Mouse (Mus musculus): ENCODE results near the gene Ccl11.

Ccl11 gene

GRCm38 (mm10) chr11:82057646-82058045, at the start of gene Ccl11:
TSS of gene Ccl11 (plus strand) at chr11:82057823.
- DNase-seq (ENCODE audit: low spot score), result no peak

DNA sequence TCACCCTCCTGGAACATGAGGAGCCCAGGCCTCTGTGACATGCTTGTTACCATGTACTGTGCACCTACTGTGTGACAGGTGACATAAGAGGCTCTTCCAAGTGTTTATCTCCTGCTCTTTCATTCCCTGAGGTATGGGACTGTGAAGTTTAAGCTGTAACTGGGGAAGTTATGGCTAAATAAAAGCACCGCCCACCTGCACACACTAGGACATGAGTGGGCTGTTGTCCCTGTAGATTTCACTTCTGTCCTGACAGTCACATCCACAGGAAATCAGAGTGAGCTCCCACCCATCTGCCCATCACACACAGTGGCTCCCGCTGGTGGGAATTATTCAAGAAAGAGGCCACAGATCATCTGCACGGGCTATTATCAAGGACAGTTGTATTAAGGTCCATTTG, 47.5 kb upstream of the Ccl11 start:
- no peak for DNase-seq (ENCODE audit: low spot score)

GRCm38 (mm10) chr11:82011411-82012193, 46.0 kb upstream of the Ccl11 start:
- no peak for DNase-seq (ENCODE audit: low spot score)

DNA sequence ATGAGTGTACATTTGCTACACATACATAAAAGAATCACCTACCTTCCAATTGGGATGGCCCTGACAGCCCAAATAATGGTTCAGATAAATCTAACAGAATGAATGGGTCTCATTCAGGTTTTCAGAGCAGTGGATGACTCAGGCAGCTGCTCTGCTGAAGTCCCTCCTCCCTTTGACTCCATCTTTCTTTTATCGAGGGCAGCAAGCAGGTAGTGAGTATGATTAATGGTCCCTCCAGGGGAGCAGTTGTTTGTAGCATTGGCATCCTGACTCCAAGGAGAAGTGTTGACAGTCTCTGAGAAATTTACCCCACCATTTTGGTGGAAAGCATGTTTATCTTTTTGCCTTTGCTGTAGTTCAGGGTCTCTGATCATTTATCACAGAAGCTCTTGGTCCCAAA, 43.9 kb upstream of the Ccl11 start:
- no peak for DNase-seq (ENCODE audit: low spot score)

DNA sequence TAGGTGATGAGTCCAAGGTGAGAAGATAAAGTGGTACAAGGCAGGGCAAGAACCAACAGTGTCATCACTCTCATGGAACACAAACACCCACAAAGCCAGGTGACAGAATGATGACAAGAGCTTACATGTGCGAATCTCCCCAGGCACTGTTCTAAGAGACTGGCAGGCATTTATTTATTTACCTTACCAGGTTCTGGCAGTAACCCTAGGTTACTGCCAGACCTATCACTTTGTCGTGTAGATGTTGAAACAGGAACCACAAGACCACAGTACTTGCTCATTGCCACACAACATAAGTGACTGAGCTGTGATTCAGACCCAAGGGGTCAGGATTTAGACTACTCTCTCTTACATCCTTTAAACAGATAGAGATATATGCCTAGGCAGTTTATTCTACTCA, 42.6 kb upstream of the Ccl11 start:
- DNase-seq (ENCODE audit: low spot score), result no peak

- DNase-seq (ENCODE audit: low spot score), result no peak
Measured at GRCm38 (mm10) chr11:82016181-82016780, 41.3 kb upstream of the Ccl11 start.

DNA sequence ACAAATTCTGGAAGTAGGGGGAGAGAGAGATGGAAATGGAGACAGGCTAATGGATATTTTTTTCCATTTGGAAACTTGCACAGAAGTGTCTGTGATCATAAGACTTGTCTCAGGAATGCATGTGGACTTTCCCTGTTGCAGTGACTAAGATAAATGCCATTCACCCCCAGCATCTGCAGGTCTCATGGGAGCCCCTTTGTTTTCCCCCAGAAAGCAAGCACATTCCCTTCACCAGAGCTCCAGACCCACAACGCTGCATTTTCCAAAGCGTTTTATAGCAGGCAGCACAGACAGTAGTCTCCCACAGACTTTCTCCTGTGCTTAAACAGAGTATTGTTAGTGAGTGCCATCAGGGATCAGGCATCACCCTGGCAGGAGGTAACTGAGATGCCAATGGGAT, 38.2 kb upstream of the Ccl11 start:
- DNase-seq (ENCODE audit: low spot score), result no peak

GRCm38 (mm10) chr11:82019793-82020192, 37.8 kb upstream of the Ccl11 start:
- DNase-seq (ENCODE audit: low spot score), result no peak

- DNase-seq (ENCODE audit: low spot score), result no peak
Measured at GRCm38 (mm10) chr11:82021406-82021805, 36.2 kb upstream of the Ccl11 start.

GRCm38 (mm10) chr11:82022504-82023056, 35.0 kb upstream of the Ccl11 start:
- no peak for DNase-seq (ENCODE audit: low spot score)

DNA sequence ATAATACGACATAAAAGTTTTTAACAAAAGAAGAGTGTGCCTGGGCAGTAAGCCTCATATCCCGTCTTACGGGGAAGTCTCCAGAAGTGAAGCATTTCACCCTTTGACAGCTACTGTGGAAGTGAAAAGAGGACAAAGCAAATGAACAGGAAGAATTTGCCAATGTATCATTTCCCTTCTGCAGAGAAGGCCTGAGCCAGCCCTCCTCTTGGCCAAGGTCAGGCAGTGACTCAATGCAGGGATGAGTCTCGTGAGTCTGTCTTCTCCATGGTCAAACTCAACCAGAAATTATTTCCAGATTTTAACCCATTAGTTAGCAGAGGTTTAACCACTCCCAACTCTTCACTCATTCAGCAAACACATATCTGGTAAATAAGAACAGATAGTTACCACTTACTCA, 33.9 kb upstream of the Ccl11 start:
- no peak for DNase-seq (ENCODE audit: low spot score)

DNA sequence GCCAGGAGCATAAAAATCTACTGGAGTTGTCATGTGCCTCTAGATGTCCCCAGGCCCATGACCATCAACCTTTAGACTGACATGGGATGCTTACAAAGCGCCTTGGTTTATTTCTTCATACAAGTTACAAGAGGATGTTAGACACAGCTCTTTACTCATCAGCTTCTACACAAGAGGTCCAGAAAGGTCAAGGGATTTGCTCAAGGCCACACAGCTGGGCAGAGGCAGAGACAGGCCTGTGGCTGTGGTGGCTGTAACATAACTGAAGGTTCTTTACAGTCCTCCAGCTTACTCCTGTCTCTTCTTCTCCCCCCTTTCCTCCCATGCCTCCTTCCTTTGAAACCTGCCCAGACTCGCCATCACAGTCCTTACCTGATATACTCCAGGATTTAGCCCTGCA, 27.5 kb upstream of the Ccl11 start:
- DNase-seq (ENCODE audit: low spot score), result no peak

- DNase-seq (ENCODE audit: low spot score), result no peak
Measured at GRCm38 (mm10) chr11:82032136-82032535, 25.5 kb upstream of the Ccl11 start.

DNA sequence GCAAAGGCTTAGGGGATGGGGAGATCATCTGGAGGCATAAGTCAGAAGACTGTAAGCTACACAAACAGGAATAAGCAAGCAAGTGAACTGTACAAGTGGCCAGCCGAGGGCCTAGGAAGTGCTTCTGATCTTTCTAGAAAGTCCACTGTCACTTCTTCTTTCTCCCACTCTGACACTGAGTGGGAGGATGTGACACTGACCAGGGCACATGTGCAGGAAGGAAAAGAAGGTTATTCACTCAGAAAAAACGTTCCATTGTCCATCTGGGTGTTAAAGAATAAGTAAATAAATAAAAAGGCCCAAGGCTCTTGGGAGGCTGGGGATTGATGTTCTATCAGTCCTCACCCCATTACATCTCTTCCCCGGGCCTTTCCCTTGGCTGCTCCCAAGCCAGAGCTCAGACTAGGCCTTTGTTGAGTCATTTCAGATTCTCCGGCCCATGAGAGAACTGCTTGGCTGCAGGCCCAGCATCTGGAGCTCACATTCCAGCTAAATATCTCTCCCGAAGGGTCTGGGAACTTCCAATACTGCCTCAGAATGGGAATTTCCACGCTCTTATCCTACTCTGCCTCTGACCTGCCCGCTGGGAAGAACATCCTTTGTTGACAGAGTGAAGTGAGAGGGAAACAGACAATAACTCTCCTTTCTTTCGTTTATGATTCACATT, 24.8 kb upstream of the Ccl11 start:
- peak; percentile 41 for DNase-seq (ENCODE audit: low spot score)

- DNase-seq (ENCODE audit: low spot score), result no peak
Measured at GRCm38 (mm10) chr11:82034446-82034845, 23.2 kb upstream of the Ccl11 start.

GRCm38 (mm10) chr11:82035356-82035755, 22.3 kb upstream of the Ccl11 start, which contains the start of gene Ccl2:
TSS of gene Ccl2 (plus strand) at chr11:82035571.
- DNase-seq (ENCODE audit: low spot score), result peak; percentile 9

GRCm38 (mm10) chr11:82035857-82036256, 21.8 kb upstream of the Ccl11 start:
- DNase-seq (ENCODE audit: low spot score), result no peak

GRCm38 (mm10) chr11:82038535-82038934, 19.1 kb upstream of the Ccl11 start, which contains the start of gene Gm17268:
TSS of gene Gm17268 (minus strand) at chr11:82038562.
- DNase-seq (ENCODE audit: low spot score), result no peak

GRCm38 (mm10) chr11:82039132-82039660, 18.4 kb upstream of the Ccl11 start:
- DNase-seq (ENCODE audit: low spot score), result no peak

DNA sequence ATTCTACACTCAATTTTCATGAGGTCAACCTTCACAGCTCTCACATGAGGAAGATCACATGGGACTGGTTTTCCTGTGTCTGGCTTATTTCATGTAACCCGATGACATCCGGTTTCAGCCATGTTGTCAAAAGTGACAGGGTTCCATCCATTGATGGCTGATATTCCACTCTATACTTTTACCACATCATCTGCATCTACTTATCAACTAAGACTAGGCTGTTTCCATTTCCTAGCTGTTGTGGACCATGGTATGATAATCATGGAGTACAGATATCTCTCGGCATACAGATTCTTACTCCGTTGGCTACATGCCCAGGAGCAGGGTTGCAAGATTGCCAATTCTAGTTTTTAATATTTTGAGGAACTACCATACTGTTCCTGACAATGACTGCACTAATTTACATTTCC, 15.9 kb upstream of the Ccl11 start:
- no peak for DNase-seq (ENCODE audit: low spot score)

GRCm38 (mm10) chr11:82045471-82045870, 12.2 kb upstream of the Ccl11 start, which contains the start of gene Ccl7:
TSS of gene Ccl7 (plus strand) at chr11:82045712.
- DNase-seq (ENCODE audit: low spot score), result no peak

DNA sequence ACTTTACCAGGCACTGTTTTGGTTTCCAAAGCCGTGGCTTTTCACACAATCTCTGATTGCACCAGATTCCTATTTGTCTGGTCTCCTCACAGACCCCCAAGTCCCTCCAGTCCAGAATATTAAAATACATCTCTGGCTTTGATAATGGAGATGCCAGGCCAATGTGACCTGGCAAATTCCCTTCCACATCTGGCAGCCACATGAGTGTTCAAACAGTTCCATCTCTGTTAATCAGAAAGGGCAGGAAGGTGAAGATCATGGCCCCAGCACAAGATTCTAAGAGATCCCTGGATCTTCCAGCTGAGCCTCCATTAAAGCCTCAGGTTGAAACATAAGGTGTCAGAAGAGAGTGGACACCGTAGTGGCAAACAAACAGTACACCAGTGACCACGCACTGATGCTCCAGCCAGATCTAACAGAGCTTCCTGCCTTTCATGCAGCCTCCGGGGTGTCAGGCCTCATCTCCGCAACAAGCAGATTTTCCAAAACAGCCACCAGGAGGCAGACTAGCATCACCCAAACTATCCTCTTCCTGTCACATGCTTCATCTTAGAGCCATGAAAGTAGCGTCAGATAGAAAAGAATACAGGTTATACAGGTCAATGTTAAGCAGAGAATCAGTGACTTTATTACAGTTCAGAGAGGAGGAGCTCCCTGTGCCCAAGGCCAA, 9.7 kb upstream of the Ccl11 start:
- no peak for DNase-seq (ENCODE audit: low spot score)

Measured in ovary, postnatal 10 days (tissue).